14 mouse cellular contexts compared by ENCODE assay signal in the genomic region with DNA sequence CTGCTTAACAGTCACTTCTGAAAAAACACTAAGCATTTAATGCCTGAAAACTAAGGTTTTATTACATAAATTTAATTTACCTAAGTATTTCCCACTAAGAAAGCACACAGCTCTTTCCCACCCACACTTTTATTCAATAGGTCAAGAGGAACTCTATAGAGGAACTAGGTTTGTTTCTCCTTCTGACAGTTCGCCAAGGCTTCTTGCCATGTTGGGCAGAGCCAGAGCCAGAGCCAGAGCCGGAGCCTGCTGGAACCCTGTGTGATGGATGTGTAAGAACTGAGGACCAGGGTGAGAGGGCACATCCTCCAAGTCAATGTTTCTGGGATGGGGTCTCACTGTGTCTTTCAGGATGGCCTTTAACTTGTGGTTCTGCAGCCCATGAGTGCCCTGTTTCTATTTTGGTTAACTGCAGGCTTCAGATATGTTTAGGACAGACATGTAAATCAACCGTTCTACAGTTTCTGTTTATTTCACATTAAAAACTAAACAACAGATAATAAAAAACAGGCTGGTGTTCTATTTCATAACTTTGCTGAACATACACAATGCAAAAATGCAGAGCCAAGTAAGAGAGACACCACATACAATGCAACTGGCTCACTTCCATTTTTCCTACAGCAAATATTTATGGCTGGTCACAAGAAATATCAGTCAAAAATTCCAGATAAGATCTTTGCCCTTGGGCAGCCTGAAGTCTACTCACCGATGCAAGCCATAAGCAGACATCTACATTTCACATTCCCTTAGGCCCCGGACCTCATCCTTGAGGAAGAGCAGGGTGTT.
DNase-seq lines count a peak whose midpoint lies in the region; ATAC-seq and TF ChIP-seq lines count a peak whose summit lies in the region.
"Had no signal": no experiment of that assay in that cellular context is flagged by ENCODE, and none has a peak within 500 bp of the region (broad histone marks: within the 10 kb centered on the region; RNA-seq: fewer than 3 reads in every experiment).

No protein-coding gene starts in this region.

- TF ChIP-seq CTCF in kidney, postnatal 0 days (IDR thresholded peaks at IDR 0.05; ENCODE audit: low read depth), result no peak
- TF ChIP-seq CTCF in intestine, postnatal 0 days (IDR thresholded peaks at IDR 0.05; ENCODE audit: low read depth), result no peak

- no peak for DNase-seq in embryonic facial prominence, embryonic 10.5 days (ENCODE audit: low spot score)
- DNase-seq in kidney, postnatal 0 days (ENCODE audit: low spot score), result no peak
- DNase-seq in kidney, postnatal 14 days, result no peak
- DNase-seq in 3T3-L1 (ENCODE audit: low read depth, low spot score), result peak; percentile 46
- DNase-seq in layer of hippocampus, adult 11-12 months (ENCODE audit: low spot score), result no peak
- DNase-seq: cerebellum, adult 11-12 months; kidney, postnatal 36 days; right cerebral cortex, postnatal 14 days; thymus, postnatal 36 days had no signal

- no peak overlapping the region for H3K9ac ChIP-seq in embryonic facial prominence, embryonic 13.5 days
- H3K9ac ChIP-seq in kidney, postnatal 0 days (ENCODE audit: low read depth, low read length), result no peak overlapping the region
- no peak overlapping the region for H3K9ac ChIP-seq in intestine, postnatal 0 days (ENCODE audit: low read depth, low read length)
- no peak overlapping the region for H3K9ac ChIP-seq in midbrain, embryonic 16.5 days (ENCODE audit: low read depth, low read length)
- H3K9ac ChIP-seq: hindbrain, embryonic 14.5 days had no signal

- peak overlapping the region; percentile 39; the same call in 1 of the 2 replicates for H3K27ac ChIP-seq in embryonic facial prominence, embryonic 13.5 days
- H3K27ac ChIP-seq in embryonic facial prominence, embryonic 10.5 days (replicated peaks), result no peak overlapping the region
- H3K27ac ChIP-seq in kidney, postnatal 0 days, result peak overlapping the region; percentile 47
- peak overlapping the region; percentile 51; the same call in 1 of the 2 replicates for H3K27ac ChIP-seq in intestine, postnatal 0 days (ENCODE audit: low read depth, low read length)
- no peak overlapping the region for H3K27ac ChIP-seq in midbrain, embryonic 16.5 days (ENCODE audit: low read length)
- H3K27ac ChIP-seq: hindbrain, embryonic 14.5 days; left cerebral cortex, adult 2 months had no signal

- peaks cover 38% of the 10 kb centered on the region for H3K36me3 ChIP-seq in embryonic facial prominence, embryonic 13.5 days
- H3K36me3 ChIP-seq in embryonic facial prominence, embryonic 10.5 days (replicated peaks), result peaks cover 29% of the 10 kb centered on the region
- 0 out of 2 replicates have a peak, but pooled peaks cover 9% of the 10 kb centered on the region for H3K36me3 ChIP-seq in kidney, postnatal 0 days (ENCODE audit: insufficient read depth, low read length)
- peaks cover 32% of the 10 kb centered on the region for H3K36me3 ChIP-seq in intestine, postnatal 0 days (ENCODE audit: control insufficient read depth, insufficient read depth)
- peaks cover 32% of the 10 kb centered on the region for H3K36me3 ChIP-seq in midbrain, embryonic 16.5 days (ENCODE audit: control insufficient read depth, insufficient read depth, low read length)

- no peak overlapping the region for H3K4me3 ChIP-seq in embryonic facial prominence, embryonic 13.5 days
- H3K4me3 ChIP-seq in embryonic facial prominence, embryonic 10.5 days, result no peak overlapping the region
- H3K4me3 ChIP-seq in kidney, postnatal 0 days (replicated peaks; ENCODE audit: low read depth, low read length), result no peak overlapping the region
- no peak overlapping the region for H3K4me3 ChIP-seq in intestine, postnatal 0 days (ENCODE audit: low read depth, low read length)
- H3K4me3 ChIP-seq in midbrain, embryonic 16.5 days (ENCODE audit: low read depth, low read length), result no peak overlapping the region
- H3K4me3 ChIP-seq: left cerebral cortex, adult 2 months had no signal

- peaks cover 22% of the 10 kb centered on the region for H3K4me1 ChIP-seq in embryonic facial prominence, embryonic 13.5 days
- peaks cover 33% of the 10 kb centered on the region for H3K4me1 ChIP-seq in embryonic facial prominence, embryonic 10.5 days
- peaks cover 34% of the 10 kb centered on the region for H3K4me1 ChIP-seq in kidney, postnatal 0 days (replicated peaks; ENCODE audit: insufficient read depth, low read length)
- peaks cover 22% of the 10 kb centered on the region for H3K4me1 ChIP-seq in intestine, postnatal 0 days (replicated peaks; ENCODE audit: control insufficient read depth, insufficient read depth, low read length)
- peaks cover 2% of the 10 kb centered on the region; the same call in 1 of the 2 replicates for H3K4me1 ChIP-seq in midbrain, embryonic 16.5 days (ENCODE audit: control insufficient read depth, insufficient read depth, low read length)

- no peak overlapping the region for H3K4me2 ChIP-seq in embryonic facial prominence, embryonic 13.5 days
- no peak overlapping the region for H3K4me2 ChIP-seq in kidney, postnatal 0 days (ENCODE audit: low read length)
- no peak overlapping the region for H3K4me2 ChIP-seq in intestine, postnatal 0 days (replicated peaks; ENCODE audit: low read depth)
- H3K4me2 ChIP-seq in midbrain, embryonic 16.5 days (ENCODE audit: low read length), result no peak overlapping the region
- H3K4me2 ChIP-seq: hindbrain, embryonic 14.5 days had no signal

- H3K9me3 ChIP-seq in embryonic facial prominence, embryonic 13.5 days, result no peaks in the 10 kb centered on the region
- no peaks in the 10 kb centered on the region for H3K9me3 ChIP-seq in embryonic facial prominence, embryonic 10.5 days
- no peaks in the 10 kb centered on the region for H3K9me3 ChIP-seq in kidney, postnatal 0 days (replicated peaks; ENCODE audit: low read length)
- H3K9me3 ChIP-seq in intestine, postnatal 0 days (ENCODE audit: control insufficient read depth), result no peaks in the 10 kb centered on the region
- no peaks in the 10 kb centered on the region for H3K9me3 ChIP-seq in midbrain, embryonic 16.5 days (replicated peaks; ENCODE audit: control insufficient read depth, low read length, poor library complexity, severe bottlenecking)

- WGBS in embryonic facial prominence, embryonic 13.5 days, result 66% methylated on average over 5 of the region's 5 CpGs
- WGBS in embryonic facial prominence, embryonic 10.5 days, result 88% methylated on average over 5 of the region's 5 CpGs
- 54% methylated on average over 5 of the region's 5 CpGs for WGBS in kidney, postnatal 0 days
- WGBS in intestine, postnatal 0 days, result 49% methylated on average over 5 of the region's 5 CpGs
- 91% methylated on average over 5 of the region's 5 CpGs for WGBS in midbrain, embryonic 16.5 days

- ATAC-seq in embryonic facial prominence, embryonic 13.5 days (ENCODE audit: insufficient number of reproducible peaks, insufficient read depth, low FRiP score, low TSS enrichment, low read depth), result 0 out of 2 replicates have a peak, but pooled peaks have one; percentile 10
- no peak for ATAC-seq in kidney, postnatal 0 days (replicated peaks; ENCODE audit: low FRiP score, low read depth)
- no peak for ATAC-seq in intestine, postnatal 0 days
- no peak for ATAC-seq in midbrain, embryonic 16.5 days

- H3K27me3 ChIP-seq in embryonic facial prominence, embryonic 13.5 days, result no peaks in the 10 kb centered on the region
- H3K27me3 ChIP-seq in embryonic facial prominence, embryonic 10.5 days (replicated peaks; ENCODE audit: low read depth, poor library complexity, severe bottlenecking), result no peaks in the 10 kb centered on the region
- H3K27me3 ChIP-seq in kidney, postnatal 0 days (ENCODE audit: insufficient read depth, low read length), result no peaks in the 10 kb centered on the region
- H3K27me3 ChIP-seq in intestine, postnatal 0 days (replicated peaks; ENCODE audit: control insufficient read depth, insufficient read depth, low read length), result no peaks in the 10 kb centered on the region
- no peaks in the 10 kb centered on the region for H3K27me3 ChIP-seq in midbrain, embryonic 16.5 days (ENCODE audit: control insufficient read depth, insufficient read depth, low read depth, low read length)

Comparison
In these comparisons a context has a peak if more than half of its experiments do, and no peak if none do; other contexts are left out.
1. H3K27ac ChIP-seq: peak in embryonic facial prominence, embryonic 13.5 days (single experiment), kidney, postnatal 0 days (single experiment) and intestine, postnatal 0 days (single experiment); none in embryonic facial prominence, embryonic 10.5 days (single experiment) and midbrain, embryonic 16.5 days (single experiment).